Mouse (Mus musculus): ENCODE measurements around the gene Ripply3. TPM values are rescaled to one million over a fixed set of nuclear protein-coding genes. Genes with fewer than 3 reads are reported as not detected.

Gene Ripply3
- total and polyA plus RNA-seq, 3 experiments: 0.28 to 6.1 (median 1.3) TPM

DNA sequence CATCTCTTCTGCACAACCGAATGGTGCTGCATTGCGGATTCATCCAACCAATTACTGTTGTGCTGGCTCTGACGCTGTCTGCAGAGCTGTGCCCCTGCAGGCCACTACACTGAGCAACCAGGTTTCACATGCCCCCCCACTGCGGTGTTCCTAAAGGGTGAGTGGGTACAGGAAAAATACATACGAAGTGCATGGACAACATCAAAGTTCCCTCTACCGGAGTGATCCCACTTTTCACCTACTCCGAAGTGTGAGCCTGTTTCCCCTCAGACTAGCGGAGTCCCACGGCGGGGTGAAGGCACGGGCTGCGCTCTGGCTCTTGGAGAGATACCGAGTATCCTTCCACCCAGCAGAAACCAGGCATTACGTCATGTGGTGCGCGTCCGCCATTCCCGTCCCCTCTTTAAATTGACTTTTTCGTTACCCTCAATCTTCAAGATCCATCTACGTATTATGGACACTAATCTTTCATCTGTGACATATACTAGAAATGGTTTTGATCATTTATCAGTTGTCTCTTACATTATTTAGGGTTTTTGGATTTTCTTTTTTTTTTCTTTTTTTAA is 15.5 kb upstream of the Ripply3 start (continued):
- TF ChIP-seq USF1 (IDR thresholded peaks at IDR 0.05; ENCODE audit: low read depth, low read length): no peak

DNA sequence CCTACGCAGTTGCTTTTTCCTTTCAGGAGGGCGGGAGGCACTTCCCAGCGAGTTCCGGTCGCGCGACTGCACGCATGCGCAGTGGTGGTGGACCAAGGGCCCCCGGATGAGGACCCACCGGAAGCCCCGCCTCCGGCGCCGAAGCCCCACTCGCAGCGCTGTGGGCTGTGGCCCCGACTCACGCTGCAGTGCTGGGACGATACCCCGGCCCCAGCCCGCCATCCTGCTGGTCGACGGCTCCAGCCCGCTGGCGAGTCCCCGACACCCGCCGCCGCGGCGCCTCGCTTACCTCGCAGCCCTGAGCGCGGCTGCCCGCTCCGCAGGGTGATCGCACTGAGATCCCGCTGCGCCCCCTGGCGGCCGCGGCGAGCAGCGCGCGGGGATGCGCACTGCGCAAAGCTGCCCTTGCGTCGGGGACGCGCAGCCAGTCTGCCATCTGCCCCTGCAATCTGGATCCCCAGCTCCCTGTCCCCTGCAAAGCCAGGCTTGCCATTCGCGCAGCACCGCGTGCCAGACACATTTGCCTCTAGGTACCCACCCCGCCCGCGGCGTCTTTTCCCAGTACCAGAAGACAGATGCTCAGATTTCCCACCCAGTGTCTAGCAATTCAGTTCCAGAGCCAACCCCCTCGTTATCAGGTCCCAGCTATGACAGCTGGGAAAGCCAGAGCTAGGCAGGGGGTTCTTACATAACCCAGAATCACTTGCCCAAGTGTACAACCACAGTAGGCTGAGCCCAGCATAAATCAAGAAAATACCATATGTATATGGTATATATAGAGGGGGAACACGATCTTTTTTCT is 14.8 kb upstream of the Ripply3 start, which contains the start of gene Hlcs:
Gene Hlcs, minus strand, starts transcription at position 343 of the 802 bp plus-strand sequence.
- H3K79me2 ChIP-seq (replicated peaks; ENCODE audit: control insufficient read depth, extremely low read depth, insufficient read depth, poor library complexity, severe bottlenecking): no peaks in the 10 kb centered on the region
- dilution Hi-C loops (cut with MboI; ENCODE audit: extremely low pct_ligation_motif_present, extremely low pct_unique_long_range_greater_than_20kb, low sequenced_read_pairs) (no loop called here), in situ Hi-C loops (cut with MboI; ENCODE audit: low pct_ligation_motif_present, low pct_unique_long_range_greater_than_20kb, low sequenced_read_pairs) (no loop called here)
- H3K4me1 ChIP-seq (ENCODE audit: control insufficient read depth in 1 of 2, insufficient read depth in 2 of 2): peaks cover 2 to 25% of the 10 kb centered on the region in 2 experiments; a peak in 3 of 4 replicates
- no peaks in the 10 kb centered on the region for H3K9me3 ChIP-seq (replicated peaks; ENCODE audit: low read length)
- peak within 1 kb of the TSS; percentile 75 for H3K9ac ChIP-seq (ENCODE audit: insufficient read depth, low read depth)
- peak within 1 kb of the TSS; percentile 97 for H3K27ac ChIP-seq (ENCODE audit: insufficient read depth, low read depth)
- H3K27me3 ChIP-seq (replicated peaks): peaks cover 1% of the 10 kb centered on the region
- peak within 1 kb of the TSS; percentile 83 for H3K4me2 ChIP-seq (ENCODE audit: insufficient read depth, low read depth, poor library complexity, severe bottlenecking)
- DNase-seq (ENCODE audit: extremely low read depth): peak; percentile 98
- H3K36me3 ChIP-seq (replicated peaks in 1 of 2; ENCODE audit: control insufficient read depth in 1 of 2, insufficient read depth in 1 of 2, low read length in 1 of 2): peaks cover 0 to 10% of the 10 kb centered on the region in 2 experiments
- peak within 1 kb of the TSS; percentile 72 to 80 (median 76) for H3K4me3 ChIP-seq (replicated peaks in 1 of 3; ENCODE audit: low read depth in 2 of 3, low read length in 2 of 3, poor library complexity in 1 of 3)
- TF ChIP-seq POLR2AphosphoS2 (IDR thresholded peaks at IDR 0.05; ENCODE audit: low read depth, low read length): peak; percentile 75; the same call in 1 of the 2 replicates
- peak; percentile 91 for TF ChIP-seq ELF1 (IDR thresholded peaks at IDR 0.05; ENCODE audit: low read depth, low read length)
- TF ChIP-seq NELFE (IDR thresholded peaks at IDR 0.05; ENCODE audit: low read depth, low read length): peak; percentile 96
- no peak for TF ChIP-seq ZKSCAN1 (IDR thresholded peaks at IDR 0.05; ENCODE audit: borderline replicate concordance, low read depth, low read length)
- peak; percentile 78 to 97 for TF ChIP-seq CTCF (conservative IDR thresholded peaks at IDR 0.05 in 1 of 2, IDR thresholded peaks at IDR 0.05 in 1 of 2; ENCODE audit: low read depth in 2 of 2, low read length in 2 of 2)
- peak; percentile 83 for TF ChIP-seq HCFC1 (IDR thresholded peaks at IDR 0.05; ENCODE audit: low read depth, low read length)
- TF ChIP-seq SIN3A (IDR thresholded peaks at IDR 0.05; ENCODE audit: low read length): peak; percentile 70
- peak; percentile 48 for TF ChIP-seq RAD21 (IDR thresholded peaks at IDR 0.05; ENCODE audit: low read depth, low read length)
- 0 out of 2 replicates have a peak, but pooled peaks have one; percentile 20 for TF ChIP-seq TBP (conservative IDR thresholded peaks at IDR 0.05; ENCODE audit: low read depth, low read length)
- peak; percentile 47 for TF ChIP-seq IRF4 (IDR thresholded peaks at IDR 0.05; ENCODE audit: low read depth, low read length)
- TF ChIP-seq MYC (IDR thresholded peaks at IDR 0.05; ENCODE audit: low read depth, low read length): no peak
- TF ChIP-seq BHLHE40 (IDR thresholded peaks at IDR 0.05; ENCODE audit: low read depth, low read length): peak; percentile 66; the same call in 1 of the 2 replicates
- peak; percentile 9; the same call in 1 of the 2 replicates for TF ChIP-seq KAT2A (IDR thresholded peaks at IDR 0.05; ENCODE audit: insufficient replicate concordance, low read length)
- no peak for TF ChIP-seq ETS1 (conservative IDR thresholded peaks at IDR 0.05; ENCODE audit: low read depth, low read length)
- TF ChIP-seq GABPA (IDR thresholded peaks at IDR 0.05; ENCODE audit: insufficient replicate concordance, low read depth, low read length): no peak
- no peak; the same call in 1 of the 2 replicates for TF ChIP-seq E2F4 (IDR thresholded peaks at IDR 0.05; ENCODE audit: insufficient replicate concordance, low read depth, low read length)
- peak; percentile 88 for TF ChIP-seq NRF1 (IDR thresholded peaks at IDR 0.05; ENCODE audit: low read depth, low read length)
- peak; percentile 72; the same call in 1 of the 2 replicates for TF ChIP-seq MEF2A (IDR thresholded peaks at IDR 0.05; ENCODE audit: borderline replicate concordance, low read depth, low read length)
- peak; percentile 24; the same call in 1 of the 2 replicates for TF ChIP-seq MAFK (IDR thresholded peaks at IDR 0.05; ENCODE audit: insufficient replicate concordance, low read length)
- TF ChIP-seq JUND (conservative IDR thresholded peaks at IDR 0.05; ENCODE audit: low read depth, low read length): no peak
- TF ChIP-seq JUN (IDR thresholded peaks at IDR 0.05; ENCODE audit: insufficient read depth, low read depth, low read length): no peak
- TF ChIP-seq UBTF (IDR thresholded peaks at IDR 0.05; ENCODE audit: low read depth, low read length): peak; percentile 53; the same call in 1 of the 2 replicates
- TF ChIP-seq POLR2A (IDR thresholded peaks at IDR 0.05; ENCODE audit: low read depth, low read length): peak; percentile 74
- peak; percentile 95 for TF ChIP-seq MAZ (IDR thresholded peaks at IDR 0.05; ENCODE audit: low read depth, low read length)
- TF ChIP-seq EP300 (IDR thresholded peaks at IDR 0.05; ENCODE audit: low read length): no peak
- peak; percentile 63 for TF ChIP-seq MAX (IDR thresholded peaks at IDR 0.05; ENCODE audit: low read length)
- no peak for TF ChIP-seq CHD1 (IDR thresholded peaks at IDR 0.05; ENCODE audit: low read depth, low read length)
- TF ChIP-seq USF1 (IDR thresholded peaks at IDR 0.05; ENCODE audit: low read depth, low read length): no peak
- no peak for TF ChIP-seq ZNF384 (IDR thresholded peaks at IDR 0.05; ENCODE audit: low read depth, low read length)
- TF ChIP-seq ZC3H11A (IDR thresholded peaks at IDR 0.05; ENCODE audit: low read depth, low read length): no peak
- peak; percentile 88 for TF ChIP-seq ZMIZ1 (IDR thresholded peaks at IDR 0.05; ENCODE audit: low read depth, low read length)
- TF ChIP-seq SMC3 (IDR thresholded peaks at IDR 0.05; ENCODE audit: low read depth, low read length): peak; percentile 88
- TF ChIP-seq TCF12 (IDR thresholded peaks at IDR 0.05; ENCODE audit: low read depth, low read length): peak; percentile 76
- no peak for TF ChIP-seq USF2 (conservative IDR thresholded peaks at IDR 0.05; ENCODE audit: low read depth, low read length)
- no peak for TF ChIP-seq PAX5 (IDR thresholded peaks at IDR 0.05; ENCODE audit: low read length)

All from CH12.LX (cell line).